Comparison of ENCODE assay signal across 31 mouse cellular contexts in the genomic region with DNA sequence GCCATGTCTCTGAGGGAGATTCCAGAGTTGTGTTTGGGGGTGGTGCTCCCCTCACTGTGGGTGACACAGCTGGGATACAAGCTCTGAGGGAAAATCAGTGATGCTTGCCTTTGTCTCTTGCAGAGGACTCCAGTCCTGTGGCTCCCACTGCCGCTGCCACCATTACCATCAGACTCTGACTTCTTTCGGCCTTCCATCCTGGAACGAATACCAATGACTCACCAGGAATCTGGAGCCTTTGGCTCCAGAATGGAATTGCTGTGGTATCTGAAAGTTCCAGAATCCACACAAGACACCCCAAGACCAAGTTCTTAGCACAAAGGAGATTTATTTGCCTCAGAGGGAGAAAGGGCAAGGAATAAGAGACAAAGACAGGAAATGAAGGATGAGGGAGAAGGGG. TPM values are rescaled to one million over a fixed set of nuclear protein-coding genes. Genes with fewer than 3 reads are reported as not detected.
DNase-seq lines count a peak whose midpoint lies in the region; ATAC-seq and TF ChIP-seq lines count a peak whose summit lies in the region.
"Had no signal": no experiment of that assay in that cellular context is flagged by ENCODE, and none has a peak within 500 bp of the region (broad histone marks: within the 10 kb centered on the region; RNA-seq: fewer than 3 reads in every experiment).

No protein-coding gene starts in this region.

- no peak for ATAC-seq in intestine, postnatal 0 days
- ATAC-seq in intestine, embryonic 16.5 days: no peak
- ATAC-seq: CD4-positive, CD25-positive, alpha-beta regulatory T cell, adult 4 months; forebrain, embryonic 15.5 days; hindbrain, postnatal 0 days; midbrain, embryonic 16.5 days had no signal

- peak; percentile 14 for DNase-seq in adrenal gland, adult 2 months
- DNase-seq in adrenal gland, postnatal 4 days (ENCODE audit: low spot score in 2 of 2): no peak
- peak; percentile 87 for DNase-seq in NIH3T3 (ENCODE audit: low read depth)
- DNase-seq in fibroblast of lung, adult 2 months (ENCODE audit: low read depth): peak; percentile 88
- no peak for DNase-seq in lung, postnatal 14 days
- DNase-seq in thymus, postnatal 10 days (ENCODE audit: low spot score in 2 of 2): no peak
- DNase-seq: cerebellum, adult 8-10 months; cerebellum, postnatal 25 days; gastrocnemius, postnatal 10 days; heart, postnatal 14 days; kidney, adult 9 months; kidney, postnatal 10 days; layer of hippocampus, adult 9-11 months; lung, embryonic 14.5 days; right cerebral cortex, adult 18-20 months; right cerebral cortex, postnatal 4 days; thymus, postnatal 25 days had no signal

- TF ChIP-seq CTCF in intestine, postnatal 0 days (IDR thresholded peaks at IDR 0.05; ENCODE audit: low read depth): no peak

- no peaks in the 10 kb centered on the region for H3K36me3 ChIP-seq in intestine, postnatal 0 days (ENCODE audit: control insufficient read depth, insufficient read depth)
- no peaks in the 10 kb centered on the region for H3K36me3 ChIP-seq in intestine, embryonic 16.5 days (ENCODE audit: control insufficient read depth, insufficient read depth, low read length)
- H3K36me3 ChIP-seq: forebrain, embryonic 10.5 days; forebrain, embryonic 15.5 days; intestine, embryonic 15.5 days; limb, embryonic 10.5 days; limb, embryonic 15.5 days; neural tube, embryonic 12.5 days had no signal

- WGBS in intestine, postnatal 0 days: 87% methylated on average over 3 of the region's 3 CpGs
- WGBS in intestine, embryonic 16.5 days: 92% methylated on average over 3 of the region's 3 CpGs

- no peaks in the 10 kb centered on the region for H3K27me3 ChIP-seq in intestine, postnatal 0 days (replicated peaks; ENCODE audit: control insufficient read depth, insufficient read depth, low read length)
- no peaks in the 10 kb centered on the region for H3K27me3 ChIP-seq in intestine, embryonic 16.5 days (replicated peaks; ENCODE audit: control insufficient read depth, insufficient read depth, low read length)
- H3K27me3 ChIP-seq: forebrain, embryonic 15.5 days; intestine, embryonic 15.5 days; limb, embryonic 15.5 days; neural tube, embryonic 12.5 days had no signal

- no peak overlapping the region for H3K4me2 ChIP-seq in intestine, postnatal 0 days (replicated peaks; ENCODE audit: low read depth)
- no peak overlapping the region for H3K4me2 ChIP-seq in intestine, embryonic 16.5 days (ENCODE audit: low read depth, low read length)
- H3K4me2 ChIP-seq: forebrain, embryonic 15.5 days; intestine, embryonic 15.5 days; limb, embryonic 15.5 days; lung, embryonic 14.5 days; midbrain, embryonic 11.5 days; neural tube, embryonic 12.5 days had no signal

- H3K4me3 ChIP-seq in intestine, postnatal 0 days (ENCODE audit: low read depth, low read length): no peak overlapping the region
- H3K4me3 ChIP-seq in intestine, embryonic 16.5 days (ENCODE audit: low read length): no peak overlapping the region
- H3K4me3 ChIP-seq: forebrain, embryonic 10.5 days; forebrain, embryonic 15.5 days; intestine, embryonic 15.5 days; limb, embryonic 10.5 days; limb, embryonic 15.5 days; neural tube, embryonic 12.5 days had no signal

- no peaks in the 10 kb centered on the region for H3K4me1 ChIP-seq in intestine, postnatal 0 days (replicated peaks; ENCODE audit: control insufficient read depth, insufficient read depth, low read length)
- no peaks in the 10 kb centered on the region for H3K4me1 ChIP-seq in intestine, embryonic 16.5 days (ENCODE audit: control insufficient read depth, insufficient read depth, low read length)
- H3K4me1 ChIP-seq: forebrain, embryonic 15.5 days; intestine, embryonic 15.5 days; limb, embryonic 15.5 days; neural tube, embryonic 12.5 days had no signal

- H3K9me3 ChIP-seq in intestine, postnatal 0 days (ENCODE audit: control insufficient read depth): no peaks in the 10 kb centered on the region
- H3K9me3 ChIP-seq in intestine, embryonic 16.5 days (ENCODE audit: control insufficient read depth, low read length): no peaks in the 10 kb centered on the region
- H3K9me3 ChIP-seq: forebrain, embryonic 10.5 days; forebrain, embryonic 15.5 days; intestine, embryonic 15.5 days; limb, embryonic 10.5 days; limb, embryonic 15.5 days; neural tube, embryonic 12.5 days had no signal

- 0 out of 2 replicates have a peak overlapping the region, but pooled peaks have one; percentile 1 for H3K27ac ChIP-seq in intestine, postnatal 0 days (ENCODE audit: low read depth, low read length)
- no peak overlapping the region for H3K27ac ChIP-seq in intestine, embryonic 16.5 days (ENCODE audit: low read length)
- H3K27ac ChIP-seq: forebrain, embryonic 10.5 days; forebrain, embryonic 15.5 days; hindbrain, postnatal 0 days; intestine, embryonic 15.5 days; limb, embryonic 10.5 days; limb, embryonic 15.5 days; liver, embryonic 14.5 days; neural tube, embryonic 12.5 days had no signal

- H3K9ac ChIP-seq in intestine, postnatal 0 days (ENCODE audit: low read depth, low read length): no peak overlapping the region
- no peak overlapping the region for H3K9ac ChIP-seq in intestine, embryonic 16.5 days (ENCODE audit: low read depth, low read length)
- H3K9ac ChIP-seq: forebrain, embryonic 15.5 days; intestine, embryonic 15.5 days; limb, embryonic 15.5 days; liver, embryonic 14.5 days; lung, embryonic 14.5 days; neural tube, embryonic 12.5 days had no signal

RNA-seq across cellular contexts. Expression of gene Tubb2b, which starts 17.2 kb away (rescaled TPM):
- 1 to 10 TPM; 1.1 to 1.7 TPM for total RNA-seq in adrenal gland, adult 2 months (2021)
- polyA plus RNA-seq in adrenal gland, adult 2 months (2012; rRNA removed): 1.6 and 4.2 TPM in 2 replicates
- 100 to 1,000 TPM in 1 of 2 experiments, 10 to 100 TPM in 1; 59.8 to 108 TPM for total RNA-seq in adrenal gland, postnatal 4 days (2021)
- 14.1 and 15.4 TPM in 2 replicates for polyA plus RNA-seq in intestine, postnatal 0 days (2015; fragmentation: Nextera tagmentation; extraction: Ambion mirVana)
- 30.4 and 36.0 TPM in 2 replicates for polyA plus RNA-seq in intestine, embryonic 16.5 days (2015; fragmentation: Nextera tagmentation; extraction: Ambion mirVana)
- total RNA-seq: granulocyte monocyte progenitor cell, adult 5-6 weeks had no signal

RNA-seq across cellular contexts. Expression of gene Tubb2a, which starts 35.3 kb away (rescaled TPM):
- 10 to 100 TPM; 30.1 to 37.2 TPM for total RNA-seq in adrenal gland, adult 2 months (2021)
- polyA plus RNA-seq in adrenal gland, adult 2 months (2012; rRNA removed): 74.7 and 93.5 TPM in 2 replicates
- 100 to 1,000 TPM in 1 of 2 experiments, 10 to 100 TPM in 1; 98.3 to 122 TPM for total RNA-seq in adrenal gland, postnatal 4 days (2021)
- polyA plus RNA-seq in intestine, postnatal 0 days (2015; fragmentation: Nextera tagmentation; extraction: Ambion mirVana): 218 and 292 TPM in 2 replicates
- 149 and 162 TPM in 2 replicates for polyA plus RNA-seq in intestine, embryonic 16.5 days (2015; fragmentation: Nextera tagmentation; extraction: Ambion mirVana)

RNA-seq across cellular contexts. Expression of gene Psmg4, which starts 49.7 kb away (rescaled TPM):
- total RNA-seq in adrenal gland, adult 2 months (2021): 10 to 100 TPM; 30.4 to 36.3 TPM
- polyA plus RNA-seq in adrenal gland, adult 2 months (2012; rRNA removed): 109 and 110 TPM in 2 replicates
- total RNA-seq in adrenal gland, postnatal 4 days (2021): 10 to 100 TPM; 45.2 to 50.0 TPM
- polyA plus RNA-seq in intestine, postnatal 0 days (2015; fragmentation: Nextera tagmentation; extraction: Ambion mirVana): 62.8 and 69.8 TPM in 2 replicates
- 66.7 and 67.2 TPM in 2 replicates for polyA plus RNA-seq in intestine, embryonic 16.5 days (2015; fragmentation: Nextera tagmentation; extraction: Ambion mirVana)

Comparison
In these comparisons a context has a peak if more than half of its experiments do, and no peak if none do; other contexts are left out.
1. DNase-seq: peak in adrenal gland, adult 2 months (single experiment), NIH3T3 (single experiment) and fibroblast of lung, adult 2 months (single experiment); none in adrenal gland, postnatal 4 days (0 of 2), lung, postnatal 14 days (single experiment) and thymus, postnatal 10 days (0 of 2).